Mouse (Mus musculus): ENCODE data around the gene Emg1. TPM values are rescaled to one million over a fixed set of nuclear protein-coding genes. Genes with fewer than 3 reads are reported as not detected.
"Not testable (repeated sequence)": the region's sequence is repeated elsewhere in the genome, so short reads cannot be mapped to it uniquely, and the experiment has no call there.

Emg1 gene
- polyA plus RNA-seq, 1 experiment from 2014 or later: 148 TPM

- Histone ChIP-seq H3K4me2 (no peak overlapping the region), H3K9me3 (replicated peaks; ENCODE audit: control insufficient read depth, low read length) (no peaks in the 10 kb centered on the region), H3K9ac (ENCODE audit: low read depth, low read length) (no peak overlapping the region), H3K27ac (ENCODE audit: low read depth, low read length) (no peak overlapping the region), H3K4me1 (ENCODE audit: control insufficient read depth, insufficient read depth, low read length) (no peaks in the 10 kb centered on the region), H3K27me3 (ENCODE audit: control insufficient read depth, insufficient read depth, low read length) (no peaks in the 10 kb centered on the region), H3K36me3 (ENCODE audit: control insufficient read depth, insufficient read depth, low read length) (no peaks in the 10 kb centered on the region), H3K4me3 (ENCODE audit: low read depth, low read length) (no peak overlapping the region)
- no peak for ATAC-seq (replicated peaks; ENCODE audit: insufficient number of reproducible peaks, low FRiP score, low TSS enrichment)
- WGBS (ENCODE audit: insufficient replicate concordance): 83% methylated on average over 7 of the region's 7 CpGs
Measured at GRCm38 (mm10) chr6:124696441-124697150, 15.4 kb downstream of the Emg1 start.

- WGBS (ENCODE audit: insufficient replicate concordance): 77% methylated on average over 15 of the region's 15 CpGs
- no peak overlapping the region for H3K4me2 ChIP-seq
- no peak overlapping the region for H3K4me3 ChIP-seq (ENCODE audit: low read depth, low read length)
- no peak overlapping the region for H3K27ac ChIP-seq (ENCODE audit: low read depth, low read length)
- no peaks in the 10 kb centered on the region for H3K36me3 ChIP-seq (ENCODE audit: control insufficient read depth, insufficient read depth, low read length)
- no peaks in the 10 kb centered on the region for H3K27me3 ChIP-seq (ENCODE audit: control insufficient read depth, insufficient read depth, low read length)
- no peak for ATAC-seq (replicated peaks; ENCODE audit: insufficient number of reproducible peaks, low FRiP score, low TSS enrichment)
- no peak overlapping the region for H3K9ac ChIP-seq (ENCODE audit: low read depth, low read length)
- H3K4me1 ChIP-seq (ENCODE audit: control insufficient read depth, insufficient read depth, low read length): no peaks in the 10 kb centered on the region
- H3K9me3 ChIP-seq (replicated peaks; ENCODE audit: control insufficient read depth, low read length): no peaks in the 10 kb centered on the region
Measured at GRCm38 (mm10) chr6:124694166-124694955, 17.6 kb downstream of the Emg1 start.

GRCm38 (mm10) chr6:124693243-124693981 is 18.6 kb downstream of the Emg1 start:
- Histone ChIP-seq H3K4me3 (ENCODE audit: low read depth, low read length) (no peak overlapping the region), H3K9ac (ENCODE audit: low read depth, low read length) (no peak overlapping the region), H3K4me2 (no peak overlapping the region), H3K9me3 (replicated peaks; ENCODE audit: control insufficient read depth, low read length) (no peaks in the 10 kb centered on the region), H3K27ac (ENCODE audit: low read depth, low read length) (no peak overlapping the region), H3K36me3 (ENCODE audit: control insufficient read depth, insufficient read depth, low read length) (no peaks in the 10 kb centered on the region), H3K4me1 (ENCODE audit: control insufficient read depth, insufficient read depth, low read length) (no peaks in the 10 kb centered on the region), H3K27me3 (ENCODE audit: control insufficient read depth, insufficient read depth, low read length) (no peaks in the 10 kb centered on the region)
- no peak for ATAC-seq (replicated peaks; ENCODE audit: insufficient number of reproducible peaks, low FRiP score, low TSS enrichment)
- 72% methylated on average over 15 of the region's 15 CpGs for WGBS (ENCODE audit: insufficient replicate concordance)

GRCm38 (mm10) chr6:124690517-124690916 is 21.5 kb downstream of the Emg1 start:
- H3K4me1 ChIP-seq (ENCODE audit: control insufficient read depth, insufficient read depth, low read length): no peaks in the 10 kb centered on the region; the same call in 1 of the 2 replicates
- 85% methylated on average over 3 of the region's 3 CpGs for WGBS (ENCODE audit: insufficient replicate concordance)
- H3K36me3 ChIP-seq (ENCODE audit: control insufficient read depth, insufficient read depth, low read length): no peaks in the 10 kb centered on the region
- H3K27me3 ChIP-seq (ENCODE audit: control insufficient read depth, insufficient read depth, low read length): no peaks in the 10 kb centered on the region
- no peaks in the 10 kb centered on the region for H3K9me3 ChIP-seq (replicated peaks; ENCODE audit: control insufficient read depth, low read length)
- no peak for ATAC-seq (replicated peaks; ENCODE audit: insufficient number of reproducible peaks, low FRiP score, low TSS enrichment)
- no peak overlapping the region for H3K4me3 ChIP-seq (ENCODE audit: low read depth, low read length)
- H3K9ac ChIP-seq (ENCODE audit: low read depth, low read length): no peak overlapping the region
- no peak overlapping the region for H3K4me2 ChIP-seq
- no peak overlapping the region for H3K27ac ChIP-seq (ENCODE audit: low read depth, low read length)

GRCm38 (mm10) chr6:124689011-124689410 is 23.0 kb downstream of the Emg1 start:
- no peak for ATAC-seq (replicated peaks; ENCODE audit: insufficient number of reproducible peaks, low FRiP score, low TSS enrichment)
- Histone ChIP-seq H3K27ac (ENCODE audit: low read depth, low read length) (no peak overlapping the region), H3K4me2 (no peak overlapping the region), H3K9ac (ENCODE audit: low read depth, low read length) (no peak overlapping the region), H3K36me3 (ENCODE audit: control insufficient read depth, insufficient read depth, low read length) (no peaks in the 10 kb centered on the region), H3K4me1 (ENCODE audit: control insufficient read depth, insufficient read depth, low read length) (peaks cover under 1% of the 10 kb centered on the region), H3K27me3 (ENCODE audit: control insufficient read depth, insufficient read depth, low read length) (no peaks in the 10 kb centered on the region), H3K9me3 (replicated peaks; ENCODE audit: control insufficient read depth, low read length) (no peaks in the 10 kb centered on the region), H3K4me3 (ENCODE audit: low read depth, low read length) (no peak overlapping the region)
- 91% methylated on average over 3 of the region's 3 CpGs for WGBS (ENCODE audit: insufficient replicate concordance)

- Histone ChIP-seq H3K27me3 (ENCODE audit: control insufficient read depth, insufficient read depth, low read length) (no peaks in the 10 kb centered on the region), H3K4me1 (ENCODE audit: control insufficient read depth, insufficient read depth, low read length) (peaks cover 7% of the 10 kb centered on the region), H3K4me3 (ENCODE audit: low read depth, low read length) (no peak overlapping the region), H3K9me3 (replicated peaks; ENCODE audit: control insufficient read depth, low read length) (no peaks in the 10 kb centered on the region), H3K27ac (ENCODE audit: low read depth, low read length) (no peak overlapping the region), H3K4me2 (no peak overlapping the region), H3K36me3 (ENCODE audit: control insufficient read depth, insufficient read depth, low read length) (no peaks in the 10 kb centered on the region), H3K9ac (ENCODE audit: low read depth, low read length) (no peak overlapping the region)
- WGBS (ENCODE audit: insufficient replicate concordance): 76% methylated on average over 8 of the region's 8 CpGs
- no peak for ATAC-seq (replicated peaks; ENCODE audit: insufficient number of reproducible peaks, low FRiP score, low TSS enrichment)
Measured at GRCm38 (mm10) chr6:124688151-124688758, 23.7 kb downstream of the Emg1 start.

GRCm38 (mm10) chr6:124686644-124687043 is 25.3 kb downstream of the Emg1 start:
- not testable (repeated sequence) for H3K9me3 ChIP-seq (replicated peaks; ENCODE audit: control insufficient read depth, low read length); H3K9ac ChIP-seq (ENCODE audit: low read depth, low read length); ATAC-seq (replicated peaks; ENCODE audit: insufficient number of reproducible peaks, low FRiP score, low TSS enrichment); H3K4me3 ChIP-seq (ENCODE audit: low read depth, low read length); H3K27me3 ChIP-seq (ENCODE audit: control insufficient read depth, insufficient read depth, low read length); H3K27ac ChIP-seq (ENCODE audit: low read depth, low read length); H3K4me2 ChIP-seq; H3K36me3 ChIP-seq (ENCODE audit: control insufficient read depth, insufficient read depth, low read length)
- peaks cover 11% of the 10 kb centered on the region for H3K4me1 ChIP-seq (ENCODE audit: control insufficient read depth, insufficient read depth, low read length)
- WGBS (ENCODE audit: insufficient replicate concordance): 67% methylated on average over 1 of the region's 1 CpGs

- H3K27ac ChIP-seq (ENCODE audit: low read depth, low read length): no peak overlapping the region
- ATAC-seq (replicated peaks; ENCODE audit: insufficient number of reproducible peaks, low FRiP score, low TSS enrichment): no peak
Measured at GRCm38 (mm10) chr6:124685606-124686386, 26.2 kb downstream of the Emg1 start.

More at GRCm38 (mm10) chr6:124685606-124686386, 26.2 kb downstream of the Emg1 start:
- H3K4me2 ChIP-seq: no peak overlapping the region
- H3K27me3 ChIP-seq (ENCODE audit: control insufficient read depth, insufficient read depth, low read length): no peaks in the 10 kb centered on the region
- WGBS (ENCODE audit: insufficient replicate concordance): 77% methylated on average over 12 of the region's 12 CpGs
- H3K9ac ChIP-seq (ENCODE audit: low read depth, low read length): no peak overlapping the region
- H3K4me3 ChIP-seq (ENCODE audit: low read depth, low read length): no peak overlapping the region
- no peaks in the 10 kb centered on the region for H3K9me3 ChIP-seq (replicated peaks; ENCODE audit: control insufficient read depth, low read length)
- peaks cover 11% of the 10 kb centered on the region for H3K4me1 ChIP-seq (ENCODE audit: control insufficient read depth, insufficient read depth, low read length)
- H3K36me3 ChIP-seq (ENCODE audit: control insufficient read depth, insufficient read depth, low read length): no peaks in the 10 kb centered on the region

All from heart, embryonic 11.5 days (tissue).